Mouse (Mus musculus) cerebellum, adult 18-20 months (tissue): ENCODE measurements around the gene Sirt6.
A peak's percentile ranks its signal among the peaks of the same experiment; 100 is the strongest.

Experiments
- DNase-seq, 2 experiments: peaks; one replicate each; pipeline ENCODE4 v3.0.0; 2021

Gene Sirt6

GRCm38 (mm10) chr10:81623441-81623840 lies 4.2 kb downstream of the Sirt6 start:
- peak in 1 of 2 experiments; percentile 2 for DNase-seq

GRCm38 (mm10) chr10:81620786-81621185 lies 6.8 kb downstream of the Sirt6 start:
- peak in 1 of 2 experiments; percentile 5 for DNase-seq

DNA sequence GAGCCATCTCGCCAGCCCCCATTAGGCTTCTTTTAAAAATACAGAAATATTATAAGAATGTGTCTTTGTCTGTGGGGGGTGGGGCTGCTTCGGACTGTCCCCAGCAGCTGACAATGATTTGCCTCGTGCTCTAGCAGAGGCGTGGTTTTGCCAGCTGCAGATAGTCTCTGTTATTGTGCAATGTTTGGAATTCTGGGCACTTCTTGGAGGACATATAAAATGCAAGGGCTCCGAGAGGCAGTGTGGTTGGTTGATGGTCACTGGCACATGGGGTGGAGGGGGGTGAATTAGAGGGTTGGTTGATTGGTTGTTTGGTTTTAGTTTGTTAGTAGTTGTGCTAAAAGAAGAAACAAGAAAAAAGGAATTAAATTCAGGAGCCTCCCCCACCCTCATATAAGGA lies 7.6 kb downstream of the Sirt6 start:
- no peak for DNase-seq

DNA sequence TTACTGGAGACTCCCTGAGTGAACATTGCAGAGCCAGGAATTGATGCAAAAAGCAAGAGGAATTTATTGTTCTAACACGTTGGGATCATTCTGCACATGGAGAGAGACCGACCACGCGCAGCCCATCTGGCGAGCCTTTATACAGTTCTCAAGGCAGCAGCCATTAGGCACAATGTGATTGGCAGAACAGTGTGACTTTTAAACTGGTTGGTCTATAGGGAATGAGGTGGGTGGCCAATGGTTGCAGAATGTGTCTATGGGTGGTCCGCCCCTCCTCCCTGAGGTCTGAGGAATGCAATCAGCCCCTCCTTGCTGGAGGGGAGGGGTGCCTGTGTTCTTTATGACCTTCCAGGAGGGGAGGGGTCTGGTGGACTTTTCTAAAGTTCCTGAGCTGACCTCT lies 12.1 kb downstream of the Sirt6 start:
- no peak for DNase-seq

DNA sequence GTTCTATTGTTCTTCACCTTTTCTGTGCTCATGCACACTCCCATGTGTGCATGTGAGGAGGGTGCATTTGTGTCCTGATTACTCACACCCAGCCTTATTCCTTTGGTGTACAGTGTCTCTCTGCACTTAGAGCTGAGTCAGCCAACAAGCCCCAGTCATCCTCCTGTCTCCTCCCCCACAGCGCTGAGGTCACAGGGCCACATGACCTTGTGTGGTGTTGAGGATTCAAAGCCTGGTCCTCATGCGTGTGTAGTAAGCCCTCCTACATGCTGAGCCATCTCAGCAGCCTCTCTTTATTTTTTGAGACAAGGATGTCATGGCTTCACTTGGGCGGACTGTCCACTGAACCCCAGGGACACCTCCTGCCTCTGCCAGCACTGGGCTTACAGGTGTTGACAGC lies 14.8 kb downstream of the Sirt6 start:
- no peak for DNase-seq

GRCm38 (mm10) chr10:81608308-81608707 lies 19.3 kb downstream of the Sirt6 start:
- DNase-seq = peak in 1 of 2 experiments; percentile 25

DNA sequence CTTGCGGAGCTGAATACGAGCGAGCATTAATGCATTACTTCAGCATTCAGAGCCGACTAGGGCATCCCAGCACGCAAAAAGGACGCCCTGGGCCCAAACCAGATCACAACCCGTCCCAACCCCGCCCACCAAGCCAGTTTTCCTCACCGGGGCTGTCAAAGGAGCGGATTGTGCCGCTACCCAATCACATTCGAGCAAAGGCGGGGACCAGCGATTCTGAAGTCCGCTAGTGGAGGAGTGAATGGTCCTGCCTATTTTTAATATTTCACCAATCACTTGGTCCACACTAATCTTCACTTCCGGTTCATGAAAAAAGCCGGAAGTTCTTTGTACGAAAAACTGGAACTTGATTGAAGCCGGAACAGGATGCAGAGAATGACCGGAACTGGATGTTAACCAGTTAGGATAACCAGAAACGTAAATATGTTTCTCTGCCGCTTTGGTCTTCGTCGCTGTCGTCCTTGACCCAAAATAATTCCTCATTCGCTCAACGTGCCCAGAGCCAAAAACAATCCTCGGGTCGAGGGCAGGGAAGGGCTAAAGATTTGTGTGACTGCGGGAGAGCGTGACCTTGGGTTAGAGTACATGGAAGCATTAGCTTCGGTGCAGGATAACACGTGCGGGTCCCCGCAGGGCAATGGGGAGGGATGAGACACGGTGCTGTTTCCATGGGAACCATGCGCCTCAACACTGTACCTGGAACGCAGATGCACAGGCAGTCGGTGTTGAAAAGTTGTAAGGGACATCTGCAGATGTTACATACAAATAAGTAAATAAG lies 21.4 kb downstream of the Sirt6 start, which contains the start of gene BC025920:
Gene BC025920 (plus strand): TSS at position 297 of the 778 bp plus-strand sequence.
- peak; percentile 90 to 97 for DNase-seq

GRCm38 (mm10) chr10:81605666-81605973 lies 22.0 kb downstream of the Sirt6 start:
- no peak for DNase-seq

DNA sequence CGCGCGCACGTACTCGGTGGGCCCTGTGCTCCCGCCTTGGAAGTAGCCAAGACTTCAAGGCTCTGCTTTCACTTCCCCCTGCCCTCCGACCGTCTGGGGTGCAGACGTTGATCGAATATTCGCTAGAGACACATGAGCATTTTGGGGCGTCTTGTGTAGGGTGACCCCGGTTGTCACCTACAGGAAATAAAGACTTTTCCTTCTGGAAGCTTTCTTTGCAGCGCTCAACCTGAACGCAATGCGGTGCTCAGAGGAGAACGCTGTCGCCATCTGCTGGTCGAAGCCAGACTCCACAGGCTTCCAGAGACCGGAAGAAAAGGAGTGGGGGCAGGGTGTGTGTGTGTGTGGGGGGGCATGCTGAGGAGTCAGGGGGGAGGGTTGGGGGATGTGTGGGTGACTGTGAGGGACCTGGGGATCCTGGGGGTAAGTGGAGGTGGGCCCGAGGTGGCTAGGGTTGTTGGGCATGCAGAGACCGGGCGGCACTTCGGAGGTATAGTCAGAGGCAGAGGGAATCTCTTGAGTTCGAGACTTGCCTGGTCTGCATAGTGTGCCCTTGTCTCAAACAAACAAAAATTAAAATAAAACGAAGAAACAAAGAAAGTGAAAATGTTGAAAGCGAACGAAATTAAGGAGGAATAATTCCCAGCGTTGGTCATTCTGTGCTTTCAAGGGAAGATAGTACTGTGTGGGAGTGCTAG lies 22.5 kb downstream of the Sirt6 start:
- DNase-seq = peak; percentile 88 to 92

- peak in 1 of 2 experiments; percentile 44 for DNase-seq
These were observed 23.3 kb downstream of the Sirt6 start for GRCm38 (mm10) chr10:81604019-81604967.

DNA sequence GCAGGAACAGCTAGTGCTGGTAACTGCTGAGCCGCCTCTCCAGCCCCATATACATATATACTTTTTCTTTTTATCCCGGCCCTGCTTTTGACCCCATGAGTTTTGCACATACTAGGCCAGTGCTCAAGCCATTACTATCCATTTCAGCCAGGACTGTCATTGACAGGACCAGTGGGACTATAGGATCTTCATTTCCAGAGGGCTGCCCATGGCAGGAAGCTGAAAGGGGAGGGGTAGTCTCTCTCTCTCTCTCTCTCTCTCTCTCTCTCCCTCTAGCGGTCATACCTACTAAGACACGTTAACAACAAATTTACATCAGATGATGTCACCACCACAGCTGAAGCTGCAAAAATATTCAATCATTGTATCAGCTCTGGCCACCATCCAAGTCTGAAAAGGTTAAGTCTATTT lies 24.9 kb downstream of the Sirt6 start:
- peak; percentile 56 to 61 for DNase-seq

DNA sequence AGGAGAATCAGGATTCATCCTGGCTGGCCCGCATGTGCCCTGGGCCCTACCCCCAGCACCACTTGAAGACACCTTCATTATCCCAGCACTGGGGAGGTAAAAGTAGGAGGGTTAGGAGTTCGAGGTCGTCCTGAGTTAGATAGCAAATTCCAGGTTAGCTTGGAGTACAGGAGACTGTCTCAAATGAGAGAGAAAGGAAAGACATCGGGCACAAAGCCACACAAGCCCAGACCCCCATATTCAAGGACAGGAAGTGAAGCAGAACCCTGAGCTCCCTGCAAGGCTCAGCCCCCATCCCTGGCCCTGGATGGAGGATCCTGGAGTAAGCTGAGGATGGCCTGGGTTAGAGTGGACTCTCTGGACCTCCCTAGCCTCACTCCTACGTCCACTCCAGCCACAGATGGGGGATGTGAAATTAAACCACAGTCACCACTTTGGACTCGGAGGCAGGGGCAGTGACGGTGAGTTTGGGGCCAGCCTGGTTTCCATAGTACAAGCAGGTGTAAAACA lies 26.1 kb downstream of the Sirt6 start:
- DNase-seq = peak in 1 of 2 experiments; percentile 36

DNA sequence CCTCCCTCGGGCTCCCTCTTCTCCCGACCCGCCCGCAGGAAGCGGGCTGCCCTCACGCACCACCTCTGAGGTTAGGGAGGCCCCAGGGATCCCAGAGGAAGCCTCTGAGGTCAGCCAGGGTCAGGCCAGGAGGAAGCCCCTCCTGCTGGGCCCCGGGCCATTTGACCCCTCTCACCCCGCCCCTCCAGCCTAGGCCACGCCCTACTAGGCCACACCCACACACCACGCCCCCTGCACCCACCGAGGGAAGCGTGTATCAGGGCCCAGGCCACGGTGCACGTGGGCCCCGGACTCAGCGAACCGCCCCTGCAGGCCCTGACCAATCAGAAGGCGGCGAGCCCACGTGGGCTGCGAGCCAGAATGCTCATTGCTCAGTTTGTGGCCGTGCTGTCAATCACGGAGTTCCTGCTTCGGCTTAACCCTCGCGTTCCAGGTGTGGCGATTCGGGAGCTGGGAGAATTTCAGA lies 26.8 kb downstream of the Sirt6 start, which contains the start of gene Tle6:
Gene Tle6 (minus strand): TSS at position 336 of the 466 bp plus-strand sequence.
- peak; percentile 93 for DNase-seq

DNA sequence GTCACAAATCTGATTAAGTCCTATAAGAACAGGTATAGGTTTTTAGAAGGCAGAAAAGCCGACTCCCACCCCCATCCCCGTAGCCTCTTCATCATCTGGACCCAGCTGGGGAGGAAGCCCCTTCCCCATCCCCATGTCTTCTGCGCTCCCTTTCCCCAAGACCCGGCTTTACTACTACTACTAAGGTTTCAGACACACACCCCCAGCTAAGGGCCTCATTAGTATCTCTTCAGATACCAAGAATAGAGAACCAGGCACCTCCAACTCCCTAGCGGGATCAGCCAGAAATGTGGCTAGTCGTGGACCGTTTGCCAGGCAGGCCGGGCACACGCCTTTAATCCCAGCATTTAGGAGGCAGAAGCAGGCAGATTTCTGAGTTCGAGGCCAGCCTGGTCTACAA lies 27.5 kb downstream of the Sirt6 start:
- DNase-seq = peak in 1 of 2 experiments; percentile 8

GRCm38 (mm10) chr10:81599630-81600029 lies 28.0 kb downstream of the Sirt6 start:
- peak in 1 of 2 experiments; percentile 4 for DNase-seq

DNA sequence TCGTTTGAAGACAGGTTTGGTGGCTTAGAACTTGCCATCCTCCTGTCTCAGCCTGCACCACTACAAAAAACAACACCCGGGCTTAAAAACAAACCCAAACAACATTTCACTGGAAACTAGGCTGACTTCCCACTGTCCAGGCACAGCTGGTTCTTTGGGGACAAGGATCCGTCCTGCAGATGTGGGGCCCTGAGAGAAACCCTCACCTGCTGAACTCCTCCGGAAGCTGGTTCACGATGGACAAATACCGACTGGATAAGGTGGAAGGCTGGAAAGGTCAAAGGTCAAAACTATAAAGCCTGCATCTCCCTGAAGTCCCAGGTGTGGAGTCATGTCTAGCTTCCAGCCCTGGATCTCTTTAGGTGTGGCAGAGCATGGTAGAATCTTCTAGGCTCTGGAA lies 28.7 kb downstream of the Sirt6 start:
- peak in 1 of 2 experiments; percentile 9 for DNase-seq

DNA sequence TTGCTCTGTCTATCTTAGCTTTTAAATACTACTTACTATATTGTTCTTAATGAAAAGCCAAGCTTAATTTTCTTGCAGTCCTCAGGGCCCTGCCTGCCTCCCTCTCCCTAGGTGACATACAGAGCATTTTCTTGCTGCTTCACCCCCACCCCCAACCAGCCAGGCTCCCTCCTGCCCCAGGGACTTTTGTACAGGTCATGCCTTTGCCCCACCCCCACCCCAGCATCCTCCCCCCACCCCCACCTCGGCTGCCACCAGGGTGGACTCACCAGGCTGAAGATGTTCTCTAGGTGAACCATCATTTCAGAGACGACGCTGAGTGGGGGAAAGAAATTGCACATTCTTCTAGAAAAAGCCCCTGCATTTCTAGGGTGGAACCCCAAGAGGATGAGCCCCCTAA lies 29.3 kb downstream of the Sirt6 start:
- peak in 1 of 2 experiments; percentile 5 for DNase-seq

DNA sequence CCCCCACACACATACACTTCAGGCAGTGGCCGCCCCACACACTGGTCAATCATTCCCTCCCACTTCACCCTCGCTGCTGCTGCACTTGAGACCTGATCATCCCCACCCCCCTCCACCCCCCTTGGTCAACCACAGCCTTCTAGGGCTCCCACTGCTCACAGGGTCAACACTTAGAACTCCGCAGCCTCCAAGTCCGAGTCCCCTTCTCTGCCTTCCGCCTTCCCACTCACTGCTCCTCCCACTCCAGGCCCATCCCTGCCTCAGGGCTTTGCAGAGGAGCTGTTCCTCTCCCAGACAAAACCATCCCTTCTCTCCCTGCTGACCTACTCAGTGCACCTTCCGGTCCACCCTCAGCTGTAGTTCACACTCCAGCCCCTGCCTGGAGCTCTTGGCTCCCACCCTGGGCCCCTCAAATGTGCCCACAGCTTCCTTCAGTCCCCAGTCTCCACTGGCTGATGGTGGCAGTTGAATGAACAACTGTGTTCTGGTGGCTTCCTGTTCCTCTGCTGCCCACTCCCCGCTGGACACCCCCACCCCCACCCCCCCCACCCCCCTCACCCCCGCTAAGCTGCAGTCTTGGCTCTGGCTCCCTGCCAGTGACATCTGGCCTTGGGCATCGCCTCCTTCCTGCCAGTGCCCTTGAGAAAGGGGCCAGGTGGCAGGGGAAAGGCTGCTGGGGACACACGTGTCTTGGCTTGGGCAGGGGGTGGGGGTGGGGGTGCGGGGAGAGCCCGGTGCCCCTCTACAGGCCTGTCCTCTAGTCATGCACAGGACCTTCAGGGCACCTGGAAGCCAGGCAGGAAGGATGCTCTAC lies 30.3 kb downstream of the Sirt6 start:
- DNase-seq = peak in 1 of 2 experiments; percentile 19

DNA sequence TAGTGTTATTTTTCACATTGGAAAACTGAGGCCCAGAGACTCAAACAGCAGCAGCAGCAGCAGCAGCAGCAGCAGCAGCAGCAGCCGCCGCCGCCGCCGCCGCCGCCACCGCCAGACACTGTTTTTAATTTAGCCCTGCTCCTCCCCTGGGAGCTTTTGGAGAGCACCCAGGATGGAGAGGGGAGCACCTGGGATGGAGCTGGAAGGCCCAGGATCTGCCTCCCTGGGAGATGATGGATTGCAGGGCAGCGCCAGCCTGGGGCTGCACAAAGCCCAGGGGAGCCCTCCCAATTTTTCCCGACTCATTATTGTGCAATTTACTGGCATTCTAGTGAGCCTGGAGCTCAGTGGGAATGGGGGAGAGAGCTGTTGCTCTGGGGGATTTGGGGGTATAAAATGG lies 31.0 kb downstream of the Sirt6 start:
- DNase-seq = peak in 1 of 2 experiments; percentile 7

- DNase-seq = peak in 1 of 2 experiments; percentile 27
These were observed 32.0 kb downstream of the Sirt6 start for GRCm38 (mm10) chr10:81595599-81595998.

- peak; percentile 65 to 75 for DNase-seq
These were observed 33.7 kb downstream of the Sirt6 start for GRCm38 (mm10) chr10:81593935-81594334.

GRCm38 (mm10) chr10:81593223-81593622 lies 34.4 kb downstream of the Sirt6 start:
- DNase-seq = peak in 1 of 2 experiments; percentile 41
